20 mouse cellular contexts compared by ENCODE assay signal in genomic region chr8:54818651-54819050, GRCm38 (mm10).
A peak's percentile ranks its signal among the peaks of the same experiment; 100 is the strongest.
DNase-seq lines count a peak whose midpoint lies in the region; ATAC-seq lines count a peak whose summit lies in the region.
"Had no signal": no experiment of that assay in that cellular context is flagged by ENCODE, and none has a peak within 500 bp of the region (broad histone marks: within the 10 kb centered on the region; RNA-seq: fewer than 3 reads in every experiment).

No protein-coding gene starts in this region.

- H3K4me3 ChIP-seq in midbrain, embryonic 16.5 days (ENCODE audit: low read depth, low read length), result no peak overlapping the region

- H3K27ac ChIP-seq in midbrain, embryonic 16.5 days (ENCODE audit: low read length), result no peak overlapping the region

- no peaks in the 10 kb centered on the region for H3K27me3 ChIP-seq in midbrain, embryonic 16.5 days (ENCODE audit: control insufficient read depth, insufficient read depth, low read depth, low read length)
- H3K27me3 ChIP-seq: CH12.LX had no signal

- no peaks in the 10 kb centered on the region for H3K36me3 ChIP-seq in midbrain, embryonic 16.5 days (ENCODE audit: control insufficient read depth, insufficient read depth, low read length)
- H3K36me3 ChIP-seq: G1E had no signal

- H3K9ac ChIP-seq in midbrain, embryonic 16.5 days (ENCODE audit: low read depth, low read length), result no peak overlapping the region

- peaks cover 2% of the 10 kb centered on the region; the same call in 1 of the 2 replicates for H3K9me3 ChIP-seq in midbrain, embryonic 16.5 days (replicated peaks; ENCODE audit: control insufficient read depth, low read length, poor library complexity, severe bottlenecking)
- H3K9me3 ChIP-seq: G1E had no signal

- no peak for DNase-seq in frontal cortex, postnatal 14 days (ENCODE audit: low spot score in 2 of 2)
- DNase-seq in brain, adult 2 months (ENCODE audit: low read depth, low spot score), result peak; percentile 63
- DNase-seq: adrenal gland, adult 2 months; adrenal gland, adult 8-10 months; adrenal gland, postnatal 10 days; adrenal gland, postnatal 14 days; adrenal gland, postnatal 25 days; adrenal gland, postnatal 36 days; B cell, adult 2 months; cerebellum, adult 11 months; cerebellum, adult 11-12 months; cerebellum, adult 18-20 months; cerebellum, adult 2 months had no signal

- H3K4me1 ChIP-seq in midbrain, embryonic 16.5 days (ENCODE audit: control insufficient read depth, insufficient read depth, low read length), result no peaks in the 10 kb centered on the region

- no peak overlapping the region for H3K4me2 ChIP-seq in midbrain, embryonic 16.5 days (ENCODE audit: low read length)

- peak; percentile 80; the same call in 1 of the 2 replicates for ATAC-seq in frontal cortex, adult (ENCODE audit: low TSS enrichment)
- no peak for ATAC-seq in midbrain, embryonic 16.5 days
- ATAC-seq: activated CD4-positive, CD25-positive, alpha-beta regulatory T cell, adult 4 months; CD4-positive, CD25-positive, alpha-beta regulatory T cell, adult 4 months; Patski had no signal
